Mouse (Mus musculus) olfactory bulb, adult 2 months (tissue): ENCODE measurements around the gene Il9. TPM values are rescaled to one million over a fixed set of nuclear protein-coding genes. Genes with fewer than 3 reads are reported as not detected.

Experiments
- H3K27ac ChIP-seq: fragments of 200-500 bp; 2 replicates; pipeline ENCODE4 v1.5.1; 2012; ENCODE audit warnings: low read depth, low read length; ENCODE audit not compliant: insufficient read depth
- H3K4me1 ChIP-seq: fragments of 200-500 bp; 2 replicates; pipeline ENCODE4 v1.6.1; 2012; ENCODE audit warnings: low read length; ENCODE audit not compliant: control insufficient read depth, insufficient read depth
- H3K4me3 ChIP-seq: fragments of 200-500 bp; 2 replicates; pipeline ENCODE4 v1.5.1; 2012; ENCODE audit warnings: mild to moderate bottlenecking, low read depth, low read length, moderate library complexity; ENCODE audit not compliant: insufficient read depth
- CTCF ChIP-seq: fragments of 200-500 bp; IDR thresholded peaks from 2 replicates; pipeline ENCODE4 v1.5.1; 2012; ENCODE audit warnings: low read depth, mild to moderate bottlenecking, low read length, moderate library complexity; ENCODE audit not compliant: insufficient read depth
- POLR2A ChIP-seq: fragments of 200-500 bp; IDR thresholded peaks from 2 replicates; pipeline ENCODE4 v1.6.1; 2012; ENCODE audit warnings: mild to moderate bottlenecking, low read depth, low read length, moderate library complexity; ENCODE audit not compliant: insufficient read depth
- WGBS: fragments of 180-500 bp; shearing (Covaris S2); methylation state at CpG from one replicate; pipeline ENCODE4 v1.1.7; 2018; 5-methylcytosine and 5-hydroxymethylcytosine counted together
- polyA plus RNA-seq: library from polyadenylated mRNA; stranded (reverse); fragments of >200 nt; gene quantifications from 2 replicates; pipeline ENCODE4 v1.2.4, GENCODE M21; 2012; ENCODE audit warnings: low replicate concordance; ENCODE audit not compliant: missing spikeins, insufficient read depth, insufficient read length

Il9 gene
- polyA plus RNA-seq, 1 experiment, result not detected

DNA sequence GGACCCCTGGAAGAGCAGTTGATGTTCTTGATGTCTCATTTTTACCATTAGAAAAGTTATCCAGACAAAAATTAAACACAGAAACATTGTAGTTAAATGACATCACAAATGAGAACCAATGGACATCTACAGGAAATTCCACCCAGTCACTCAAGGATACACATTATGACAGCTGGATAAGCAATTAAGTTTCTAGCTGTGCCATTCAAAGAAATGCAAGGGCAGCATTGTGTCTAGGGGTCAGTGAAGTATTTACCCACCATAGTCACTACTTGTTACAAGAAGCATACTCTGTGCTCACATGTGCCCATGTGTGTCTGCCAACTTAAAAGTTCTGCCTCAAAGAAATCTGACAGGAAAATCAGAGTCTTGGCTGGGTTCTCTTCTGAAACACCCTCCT is 31.5 kb upstream of the Il9 start:
- Histone ChIP-seq H3K4me1 (no peaks in the 10 kb centered on the region), H3K4me3 (no peak overlapping the region), H3K27ac (no peak overlapping the region)
- no peak for TF ChIP-seq POLR2A
- TF ChIP-seq CTCF, result no peak

DNA sequence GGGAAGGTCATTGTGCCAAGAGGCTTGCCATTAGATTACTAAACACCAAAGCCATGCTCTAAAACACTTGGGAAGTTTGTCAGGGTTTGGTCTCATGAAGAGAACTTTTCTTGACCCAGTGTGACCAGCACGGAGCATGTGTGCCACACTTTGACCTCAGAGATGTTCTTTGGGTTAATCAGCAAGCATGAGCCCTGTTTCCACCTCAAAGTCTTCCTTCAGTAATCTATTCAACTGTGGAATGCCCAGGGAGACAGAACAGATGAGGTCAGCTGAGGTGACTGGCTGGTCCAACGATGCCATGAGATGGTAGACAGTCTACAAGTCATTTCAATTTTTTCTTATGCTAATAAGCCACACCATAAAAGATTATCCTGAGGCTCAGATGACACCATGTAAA is 27.8 kb upstream of the Il9 start:
- 89% methylated on average over 2 of the region's 2 CpGs for WGBS
- TF ChIP-seq CTCF (no peak), POLR2A (no peak)
- Histone ChIP-seq H3K4me1 (no peaks in the 10 kb centered on the region), H3K27ac (no peak overlapping the region), H3K4me3 (no peak overlapping the region)

DNA sequence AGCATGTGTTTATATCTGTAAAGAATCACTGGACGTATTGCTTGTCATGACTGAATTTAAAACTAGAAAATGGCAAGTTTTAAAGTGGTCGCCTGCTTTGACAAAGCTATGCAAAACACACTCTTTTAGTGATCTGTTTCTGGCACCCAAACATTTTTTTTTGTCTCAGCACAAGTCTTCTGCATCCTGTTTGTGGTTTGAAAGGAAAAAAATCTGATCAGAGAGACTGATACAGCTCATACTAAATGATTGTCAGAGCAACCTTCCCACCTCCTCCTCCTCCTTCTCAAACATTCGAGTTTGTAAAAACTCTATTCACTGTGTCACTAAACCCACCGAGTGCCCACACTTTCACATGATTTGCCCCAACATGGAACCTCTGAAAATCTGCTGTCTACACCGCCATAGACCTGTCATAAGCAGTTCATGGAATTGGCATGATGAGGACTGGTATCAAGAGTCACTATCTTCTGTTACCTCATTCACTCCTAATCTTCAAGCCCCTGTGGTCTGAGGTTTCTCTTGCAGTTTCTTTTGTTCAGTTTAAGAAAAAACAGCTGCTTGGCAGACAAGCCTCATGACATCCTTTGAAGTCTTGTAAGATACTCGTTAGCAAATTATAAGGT is 24.9 kb upstream of the Il9 start:
- Histone ChIP-seq H3K27ac (no peak overlapping the region), H3K4me3 (no peak overlapping the region), H3K4me1 (no peaks in the 10 kb centered on the region)
- TF ChIP-seq POLR2A, result no peak
- no peak for TF ChIP-seq CTCF
- 56% methylated on average over 6 of the region's 6 CpGs for WGBS

DNA sequence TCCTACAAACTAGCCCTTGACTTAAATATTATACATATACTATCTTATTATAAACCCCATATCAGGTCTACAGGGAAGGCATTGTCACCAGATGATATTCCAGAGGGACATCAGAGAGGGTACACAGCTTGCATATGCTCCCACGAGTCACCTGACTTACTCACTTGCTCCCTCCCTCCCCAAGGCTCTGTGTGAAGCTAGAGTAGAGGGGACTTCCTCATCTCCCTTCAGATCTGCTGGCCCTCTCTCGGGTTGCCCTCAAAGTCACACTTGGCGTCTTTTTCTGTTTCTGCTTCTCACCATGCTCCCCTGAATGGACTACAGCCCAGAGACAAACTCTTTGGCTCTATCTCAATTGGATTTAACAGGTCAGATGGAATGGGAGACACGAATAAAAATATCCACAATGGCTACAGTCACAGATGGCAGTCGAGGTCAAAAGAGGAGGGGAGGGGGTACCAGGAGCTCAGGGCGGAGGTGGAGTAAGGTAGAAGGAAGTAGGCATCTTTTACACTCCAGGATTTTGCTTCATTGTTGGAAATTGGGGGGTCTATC is 19.9 kb upstream of the Il9 start:
- no peak for TF ChIP-seq POLR2A
- TF ChIP-seq CTCF, result no peak
- H3K4me1 ChIP-seq, result no peaks in the 10 kb centered on the region
- no peak overlapping the region for H3K27ac ChIP-seq
- no peak overlapping the region for H3K4me3 ChIP-seq
- WGBS, result 68% methylated on average over 6 of the region's 6 CpGs

DNA sequence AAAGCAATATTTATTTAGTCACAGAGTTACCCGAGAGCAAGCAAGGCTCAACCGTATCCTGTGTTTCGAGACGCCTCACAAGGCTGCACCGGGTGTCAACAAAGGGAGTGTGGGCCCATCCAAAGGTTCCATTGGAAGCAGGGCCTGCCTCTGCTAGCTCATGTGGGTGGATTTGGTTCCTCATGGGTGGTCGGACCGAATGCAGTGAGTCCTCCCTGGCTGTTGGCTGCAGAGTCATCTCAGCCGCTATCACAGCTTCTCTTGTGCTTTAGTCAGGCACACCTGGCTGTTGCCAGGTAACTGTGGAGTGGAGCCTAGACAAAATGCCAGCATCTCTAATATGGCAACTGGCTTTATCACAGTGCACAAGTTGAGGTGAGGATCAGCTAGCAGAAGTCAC is 18.6 kb upstream of the Il9 start:
- Histone ChIP-seq H3K4me1 (no peaks in the 10 kb centered on the region), H3K27ac (no peak overlapping the region), H3K4me3 (no peak overlapping the region)
- TF ChIP-seq POLR2A, result no peak
- TF ChIP-seq CTCF, result no peak
- 89% methylated on average over 8 of the region's 8 CpGs for WGBS

DNA sequence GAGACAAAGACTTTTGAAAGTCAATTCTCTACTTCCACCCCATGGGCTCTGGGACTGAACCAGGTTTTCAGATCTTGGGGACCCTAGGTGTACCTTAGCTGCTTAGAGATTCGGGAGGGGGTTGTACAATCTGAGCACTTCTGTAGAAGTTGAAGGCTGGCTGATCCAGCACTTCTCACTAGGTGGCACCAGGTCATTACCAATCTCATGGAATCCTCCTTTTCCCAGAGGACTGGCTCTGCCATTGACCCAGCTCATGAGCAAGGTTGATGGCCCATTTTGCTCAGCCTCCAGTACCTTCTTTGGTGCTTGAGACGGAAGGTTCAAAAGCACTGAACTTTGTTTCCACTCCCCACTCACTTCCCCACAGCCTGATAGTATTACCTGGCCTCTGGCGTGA is 18.1 kb upstream of the Il9 start:
- WGBS, result 68% methylated on average over 3 of the region's 3 CpGs
- no peak overlapping the region for H3K27ac ChIP-seq
- no peaks in the 10 kb centered on the region for H3K4me1 ChIP-seq
- no peak for TF ChIP-seq POLR2A
- TF ChIP-seq CTCF, result no peak
- H3K4me3 ChIP-seq, result no peak overlapping the region

DNA sequence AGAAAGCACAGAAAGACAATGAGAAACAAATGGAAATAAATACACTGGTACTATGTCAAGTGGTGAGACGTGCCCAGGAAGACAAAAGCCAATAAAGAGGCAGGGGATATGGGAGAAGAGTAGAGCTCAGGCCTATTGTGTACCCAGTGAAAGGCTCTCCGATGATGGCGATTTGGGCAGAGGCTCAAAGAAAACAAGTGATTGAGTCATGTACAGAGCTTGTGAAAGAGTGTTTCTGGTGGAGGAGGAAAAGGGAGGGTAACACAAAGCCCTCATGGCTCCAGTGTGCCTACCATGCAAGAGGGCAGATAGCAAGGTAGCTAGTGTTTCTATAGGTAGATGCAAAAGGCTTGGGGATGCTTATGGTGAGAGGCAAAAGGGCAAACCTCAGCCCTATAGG is 12.4 kb upstream of the Il9 start:
- no peak overlapping the region for H3K4me3 ChIP-seq
- TF ChIP-seq CTCF (no peak), POLR2A (no peak)
- 48% methylated on average over 3 of the region's 3 CpGs for WGBS
- H3K27ac ChIP-seq, result no peak overlapping the region
- H3K4me1 ChIP-seq, result no peaks in the 10 kb centered on the region

DNA sequence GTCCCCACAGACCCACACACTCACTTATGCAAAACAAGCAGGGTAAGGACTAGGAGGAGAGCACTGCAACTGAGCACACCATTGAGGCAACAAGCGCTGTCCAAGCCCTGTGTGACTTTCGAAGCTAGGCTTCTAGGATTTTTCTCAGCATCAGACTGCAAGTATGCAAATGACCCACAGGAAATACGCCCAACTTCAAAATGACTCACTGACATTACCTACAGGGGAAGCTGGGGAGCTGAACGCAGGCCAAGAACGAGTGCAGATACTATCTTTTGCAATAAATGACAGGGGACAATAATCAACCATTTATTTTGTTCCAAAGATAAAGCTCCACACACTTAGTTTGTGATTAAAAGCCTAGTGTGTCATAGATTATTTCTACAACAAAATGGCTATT is 6.0 kb upstream of the Il9 start:
- 62% methylated on average over 5 of the region's 5 CpGs for WGBS
- TF ChIP-seq CTCF (no peak), POLR2A (no peak)
- no peak overlapping the region for H3K27ac ChIP-seq
- no peaks in the 10 kb centered on the region for H3K4me1 ChIP-seq
- no peak overlapping the region for H3K4me3 ChIP-seq

DNA sequence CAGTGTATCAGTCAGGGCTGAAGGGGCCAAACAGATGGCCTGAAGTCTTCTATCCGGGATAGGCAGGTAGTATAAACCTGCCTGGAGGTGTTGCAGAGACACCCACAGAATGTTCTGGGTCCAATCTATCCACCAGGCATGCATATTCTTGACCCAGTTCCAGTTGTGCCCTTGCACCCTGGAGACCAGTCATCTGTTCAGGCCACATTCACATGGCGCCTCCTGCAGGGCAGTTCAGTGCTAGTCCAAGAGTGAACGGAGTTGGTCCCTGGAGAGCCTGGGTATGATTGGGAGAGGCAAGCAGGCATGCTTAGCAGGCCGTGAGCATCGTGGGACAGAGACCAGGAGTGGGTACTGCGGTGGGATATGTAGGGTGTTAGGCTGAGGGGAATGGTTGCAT is 4.0 kb downstream of the Il9 start:
- Histone ChIP-seq H3K4me3 (no peak overlapping the region), H3K4me1 (peaks cover 14% of the 10 kb centered on the region), H3K27ac (no peak overlapping the region)
- TF ChIP-seq POLR2A (no peak), CTCF (no peak)
- 87% methylated on average over 6 of the region's 6 CpGs for WGBS

DNA sequence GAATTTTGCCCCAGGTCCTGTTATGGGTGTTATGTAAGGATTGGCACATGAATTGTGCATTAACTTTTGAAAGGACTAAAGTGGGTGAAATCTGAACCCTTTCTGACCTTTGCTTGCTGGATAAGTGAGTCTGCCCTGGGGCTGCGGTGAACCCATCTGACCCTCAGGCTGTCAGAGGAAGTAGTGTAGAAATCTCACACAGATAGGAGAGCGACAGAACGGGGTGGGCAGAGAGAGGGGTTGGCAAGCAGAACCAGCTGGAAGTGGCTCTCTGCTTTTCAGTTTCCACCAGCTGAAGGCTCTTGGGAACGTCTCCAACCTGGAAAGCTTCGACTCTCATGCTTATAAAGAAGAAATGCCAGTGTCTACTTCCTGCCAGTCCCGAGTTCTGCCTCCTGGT is 4.8 kb downstream of the Il9 start:
- Histone ChIP-seq H3K4me1 (peaks cover 14% of the 10 kb centered on the region), H3K4me3 (no peak overlapping the region), H3K27ac (no peak overlapping the region)
- TF ChIP-seq CTCF (no peak), POLR2A (no peak)
- WGBS, result 22% methylated on average over 6 of the region's 6 CpGs
